Comparison of ENCODE assay signal across 7 mouse cellular contexts in the genomic region with DNA sequence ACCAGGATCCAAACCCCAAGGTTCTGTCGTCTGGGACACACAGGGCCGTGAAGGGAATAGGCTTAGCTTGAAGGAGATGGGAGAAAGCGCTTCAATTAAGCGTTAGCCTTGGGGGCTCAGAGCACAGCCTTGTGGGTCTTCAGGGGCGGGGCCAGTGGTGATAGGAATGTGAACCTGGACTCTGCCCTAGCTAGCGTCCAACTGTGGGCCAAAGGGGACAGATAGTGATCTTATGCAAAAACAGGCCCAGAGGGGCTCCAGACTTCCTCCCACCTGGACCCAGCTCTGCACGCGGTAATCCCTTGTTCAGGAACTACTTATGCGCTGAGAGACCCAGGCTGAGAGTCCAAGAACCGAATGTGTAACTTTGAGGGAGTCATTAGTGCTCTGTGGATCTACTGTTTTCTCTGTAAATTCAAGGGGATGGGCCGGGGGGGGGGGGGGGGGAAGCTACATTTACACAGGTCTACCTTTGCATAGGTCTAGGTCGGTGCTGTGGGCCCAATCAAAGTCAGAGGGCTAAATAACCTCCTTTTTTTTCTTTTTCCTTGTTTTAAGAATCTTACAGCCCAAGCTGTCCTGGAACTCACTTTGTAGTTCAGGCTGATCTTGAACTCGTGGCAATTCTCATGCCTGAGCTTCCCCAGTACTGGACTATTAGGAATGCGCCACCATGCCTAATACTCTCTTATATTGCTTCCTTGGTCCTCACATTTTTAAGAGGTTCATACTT. TPM values are rescaled to one million over a fixed set of nuclear protein-coding genes. Genes with fewer than 3 reads are reported as not detected.
A peak's percentile ranks its signal among the peaks of the same experiment; 100 is the strongest.
DNase-seq lines count a peak whose midpoint lies in the region; ATAC-seq and TF ChIP-seq lines count a peak whose summit lies in the region.

No protein-coding gene starts in this region.

- 0 out of 2 replicates have a peak, but pooled peaks have one; percentile 1 for ATAC-seq in forebrain, embryonic 14.5 days
- no peak for ATAC-seq in liver, embryonic 14.5 days (ENCODE audit: insufficient read depth)

- peaks cover 17% of the 10 kb centered on the region for H3K36me3 ChIP-seq in forebrain, embryonic 14.5 days (ENCODE audit: control insufficient read depth, insufficient read depth, low read length)
- no peaks in the 10 kb centered on the region for H3K36me3 ChIP-seq in liver, embryonic 14.5 days (replicated peaks; ENCODE audit: control insufficient read depth, insufficient read depth, low read depth)

- WGBS in forebrain, embryonic 14.5 days, result 18% methylated on average over 14 of the region's 14 CpGs
- WGBS in liver, embryonic 14.5 days (ENCODE audit: insufficient replicate concordance), result 16% methylated on average over 14 of the region's 14 CpGs

- H3K4me2 ChIP-seq in forebrain, embryonic 14.5 days (ENCODE audit: low read length), result peak overlapping the region; percentile 79
- H3K4me2 ChIP-seq in liver, embryonic 14.5 days (ENCODE audit: low read depth), result peak overlapping the region; percentile 67

- no peak for TF ChIP-seq CTCF in liver, embryonic 14.5 days (IDR thresholded peaks at IDR 0.05; ENCODE audit: low read depth)

- DNase-seq in 3T3-L1 (ENCODE audit: low read depth, low spot score), result peak; percentile 47
- peak; percentile 71 for DNase-seq in A20 (ENCODE audit: low read depth, low spot score)
- no peak for DNase-seq in forebrain, embryonic 14.5 days (ENCODE audit: low spot score)
- no peak for DNase-seq in liver, embryonic 14.5 days (ENCODE audit: low read depth in 3 of 3, low spot score in 3 of 3)
- DNase-seq in urinary bladder, adult 18-20 months (ENCODE audit: low spot score in 2 of 2), result no peak
- DNase-seq in cerebellum, adult 11 months, result no peak
- no peak for DNase-seq in right cerebral cortex, adult 18-20 months

- peak overlapping the region; percentile 79 for H3K9ac ChIP-seq in forebrain, embryonic 14.5 days (ENCODE audit: low read length)
- H3K9ac ChIP-seq in liver, embryonic 14.5 days (replicated peaks), result peak overlapping the region; percentile 49; the same call in 1 of the 2 replicates

- H3K9me3 ChIP-seq in forebrain, embryonic 14.5 days (replicated peaks; ENCODE audit: control insufficient read depth, low read length), result no peaks in the 10 kb centered on the region
- H3K9me3 ChIP-seq in liver, embryonic 14.5 days (ENCODE audit: control insufficient read depth, low read length), result no peaks in the 10 kb centered on the region

- H3K27ac ChIP-seq in forebrain, embryonic 14.5 days (ENCODE audit: low read depth, low read length), result peak overlapping the region; percentile 78; the same call in 1 of the 2 replicates
- H3K27ac ChIP-seq in liver, embryonic 14.5 days, result no peak overlapping the region; the same call in 1 of the 2 replicates

- TF ChIP-seq EP300 in liver, embryonic 14.5 days (IDR thresholded peaks at IDR 0.05; ENCODE audit: low read depth), result no peak

- peak overlapping the region; percentile 54 for H3K4me3 ChIP-seq in forebrain, embryonic 14.5 days (ENCODE audit: low read depth, low read length)
- H3K4me3 ChIP-seq in liver, embryonic 14.5 days (ENCODE audit: insufficient read depth in 1 of 2, low read depth in 2 of 2, low read length in 2 of 2), result peak overlapping the region; percentile 60 to 61

- no peaks in the 10 kb centered on the region for H3K27me3 ChIP-seq in forebrain, embryonic 14.5 days (replicated peaks; ENCODE audit: control insufficient read depth, insufficient read depth, low read length)
- no peaks in the 10 kb centered on the region; the same call in 1 of the 2 replicates for H3K27me3 ChIP-seq in liver, embryonic 14.5 days (ENCODE audit: control insufficient read depth, insufficient read depth, low read length)

- H3K4me1 ChIP-seq in forebrain, embryonic 14.5 days (ENCODE audit: control insufficient read depth, insufficient read depth, low read length), result no peaks in the 10 kb centered on the region; the same call in 1 of the 2 replicates
- peaks cover 0 to 7% of the 10 kb centered on the region in 2 experiments; a peak in 2 of 4 replicates for H3K4me1 ChIP-seq in liver, embryonic 14.5 days (replicated peaks; ENCODE audit: control insufficient read depth in 2 of 2, insufficient read depth in 2 of 2, low read length in 1 of 2)

RNA-seq across cellular contexts. Expression of gene Galk1, which starts 0.8 kb away (rescaled TPM):
- 53.9 and 59.5 TPM in 2 replicates for polyA plus RNA-seq in forebrain, embryonic 14.5 days (2014; fragmentation: Nextera tagmentation; extraction: Ambion mirVana)
- polyA plus RNA-seq in liver, embryonic 14.5 days (2012; rRNA removed), result 55.9 and 59.1 TPM in 2 replicates
- polyA plus RNA-seq in liver, embryonic 14.5 days (2014; fragmentation: Nextera tagmentation; extraction: Ambion mirVana), result 102 and 113 TPM in 2 replicates

RNA-seq across cellular contexts. Expression of gene H3f3b, which starts 16.1 kb away (rescaled TPM):
- polyA plus RNA-seq in forebrain, embryonic 14.5 days (2014; fragmentation: Nextera tagmentation; extraction: Ambion mirVana), result 2,620 and 3,081 TPM in 2 replicates
- polyA plus RNA-seq in liver, embryonic 14.5 days (2012; rRNA removed), result 173 and 248 TPM in 2 replicates
- polyA plus RNA-seq in liver, embryonic 14.5 days (2014; fragmentation: Nextera tagmentation; extraction: Ambion mirVana), result 651 and 676 TPM in 2 replicates

RNA-seq across cellular contexts. Expression of gene Unk, which starts 18.4 kb away (rescaled TPM):
- polyA plus RNA-seq in forebrain, embryonic 14.5 days (2014; fragmentation: Nextera tagmentation; extraction: Ambion mirVana), result 23.4 and 24.9 TPM in 2 replicates
- polyA plus RNA-seq in liver, embryonic 14.5 days (2012; rRNA removed), result 10.4 and 12.1 TPM in 2 replicates
- polyA plus RNA-seq in liver, embryonic 14.5 days (2014; fragmentation: Nextera tagmentation; extraction: Ambion mirVana), result 6.4 and 7.9 TPM in 2 replicates

RNA-seq across cellular contexts. Expression of gene Itgb4, which starts 37.2 kb away (rescaled TPM):
- polyA plus RNA-seq in forebrain, embryonic 14.5 days (2014; fragmentation: Nextera tagmentation; extraction: Ambion mirVana), result 0.48 and 0.62 TPM in 2 replicates
- 0.10 and 0.11 TPM in 2 replicates for polyA plus RNA-seq in liver, embryonic 14.5 days (2012; rRNA removed)
- 0.16 and 0.17 TPM in 2 replicates for polyA plus RNA-seq in liver, embryonic 14.5 days (2014; fragmentation: Nextera tagmentation; extraction: Ambion mirVana)

Comparison
In these comparisons a context has a peak if more than half of its experiments do, and no peak if none do; other contexts are left out.
1. DNase-seq: peak in 3T3-L1 (single experiment) and A20 (single experiment); none in forebrain, embryonic 14.5 days (single experiment), liver, embryonic 14.5 days (0 of 3), urinary bladder, adult 18-20 months (0 of 2), cerebellum, adult 11 months (single experiment) and right cerebral cortex, adult 18-20 months (single experiment).